Mouse (Mus musculus) stomach, postnatal 0 days (tissue): ENCODE data around the gene Hinfp.

Experiments used
- CTCF ChIP-seq: IDR thresholded peaks from 2 replicates; pipeline ENCODE4 v1.5.1; 2016; ENCODE audit warnings: antibody characterized with exemption, low read depth, mild to moderate bottlenecking, moderate library complexity
- EP300 ChIP-seq: optimal IDR thresholded peaks from 2 replicates; pipeline ENCODE3; 2016; ENCODE audit warnings: antibody characterized with exemption

GRCm38 (mm10) chr9:44348546-44348945 is 43.1 kb upstream of the Hinfp start:
- TF ChIP-seq CTCF = peak; percentile 40; the same call in 1 of the 2 replicates
- no peak for TF ChIP-seq EP300
